Mouse (Mus musculus) embryonic facial prominence, embryonic 15.5 days (tissue): ENCODE measurements around the gene Arl2bp. TPM values are rescaled to one million over a fixed set of nuclear protein-coding genes. Genes with fewer than 3 reads are reported as not detected.
A peak's percentile ranks its signal among the peaks of the same experiment; 100 is the strongest.

Experiments used
- ATAC-seq: fragments of 200-750 bp; cut with Nextera tagmentation; 2 replicates; pipeline ENCODE4 v1.8.0; 2017; ENCODE audit warnings: low read depth, moderate TSS enrichment; ENCODE audit not compliant: insufficient number of reproducible peaks, low FRiP score, low TSS enrichment
- H3K27ac ChIP-seq: fragments of 300-500 bp; sonication (generic); replicated peaks from 2 replicates; pipeline ENCODE4 v1.5.1; 2015; ENCODE audit warnings: mild to moderate bottlenecking, inconsistent platforms
- H3K27me3 ChIP-seq: fragments of 300-500 bp; sonication (generic); 2 replicates; pipeline ENCODE4 v1.6.1; 2015; ENCODE audit warnings: inconsistent platforms
- H3K36me3 ChIP-seq: fragments of 300-500 bp; sonication (generic); 2 replicates; pipeline ENCODE4 v1.6.1; 2015; ENCODE audit warnings: mild to moderate bottlenecking, inconsistent platforms
- H3K4me1 ChIP-seq: fragments of 300-500 bp; sonication (generic); 2 replicates; pipeline ENCODE4 v1.6.1; 2015; ENCODE audit warnings: inconsistent platforms
- H3K4me2 ChIP-seq: fragments of 300-500 bp; sonication (generic); replicated peaks from 2 replicates; pipeline ENCODE4 v1.6.1; 2015; ENCODE audit warnings: mild to moderate bottlenecking, inconsistent platforms
- H3K4me3 ChIP-seq: fragments of 300-500 bp; sonication (generic); replicated peaks from 2 replicates; pipeline ENCODE4 v1.5.1; 2015; ENCODE audit warnings: mild to moderate bottlenecking, inconsistent platforms
- H3K9ac ChIP-seq: fragments of 300-500 bp; sonication (generic); 2 replicates; pipeline ENCODE4 v1.6.1; 2015; ENCODE audit warnings: inconsistent platforms
- H3K9me3 ChIP-seq: fragments of 300-500 bp; sonication (generic); replicated peaks from 2 replicates; pipeline ENCODE4 v1.6.1; 2016; ENCODE audit warnings: inconsistent platforms
- WGBS: fragments of 180-500 bp; shearing (Covaris S2); methylation state at CpG from one replicate; pipeline ENCODE4 v1.1.7; 2015; 5-methylcytosine and 5-hydroxymethylcytosine counted together
- polyA plus RNA-seq: library from polyadenylated mRNA; unstranded; fragments of >200 nt; fragmentation: Nextera tagmentation; extraction: Ambion mirVana; gene quantifications from 2 replicates; pipeline ENCODE4 v1.2.1, GENCODE M21; 2015

Gene Arl2bp
- polyA plus RNA-seq = 118 and 120 TPM in 2 replicates

- Histone ChIP-seq H3K9ac (peak within 1 kb of the TSS; percentile 89), H3K27ac (peak within 1 kb of the TSS; percentile 81), H3K9me3 (no peaks in the 10 kb centered on the region), H3K4me3 (peak within 1 kb of the TSS; percentile 91), H3K36me3 (peaks cover 29% of the 10 kb centered on the region), H3K4me2 (peak within 1 kb of the TSS; percentile 68), H3K27me3 (no peaks in the 10 kb centered on the region), H3K4me1 (peaks cover 14% of the 10 kb centered on the region)
- WGBS = under 1% methylated on average over 74 of the region's 74 CpGs
- ATAC-seq = peak; percentile 97
Measured at GRCm38 (mm10) chr8:94666456-94667308, at the start of gene Arl2bp. Arl2bp (plus strand) TSS chr8:94666600.

GRCm38 (mm10) chr8:94624885-94625284 is 41.5 kb upstream of the Arl2bp start:
- Histone ChIP-seq H3K4me1 (no peaks in the 10 kb centered on the region), H3K9ac (no peak overlapping the region), H3K27me3 (no peaks in the 10 kb centered on the region), H3K27ac (no peak overlapping the region), H3K9me3 (no peaks in the 10 kb centered on the region), H3K4me2 (no peak overlapping the region), H3K4me3 (no peak overlapping the region), H3K36me3 (peaks cover 18% of the 10 kb centered on the region)
- 64% methylated on average over 1 of the region's 1 CpGs for WGBS
- ATAC-seq = no peak

- Histone ChIP-seq H3K9ac (no peak overlapping the region), H3K27ac (no peak overlapping the region), H3K36me3 (peaks cover 79% of the 10 kb centered on the region), H3K27me3 (no peaks in the 10 kb centered on the region), H3K4me2 (no peak overlapping the region), H3K4me1 (no peaks in the 10 kb centered on the region), H3K9me3 (no peaks in the 10 kb centered on the region), H3K4me3 (no peak overlapping the region)
- WGBS = 85% methylated on average over 2 of the region's 2 CpGs
- no peak for ATAC-seq
Measured at GRCm38 (mm10) chr8:94633564-94634194, 32.7 kb upstream of the Arl2bp start.

GRCm38 (mm10) chr8:94634211-94634610 is 32.2 kb upstream of the Arl2bp start:
- Histone ChIP-seq H3K9ac (no peak overlapping the region), H3K27me3 (no peaks in the 10 kb centered on the region), H3K4me3 (no peak overlapping the region), H3K4me1 (no peaks in the 10 kb centered on the region), H3K9me3 (no peaks in the 10 kb centered on the region), H3K36me3 (peaks cover 83% of the 10 kb centered on the region), H3K4me2 (no peak overlapping the region), H3K27ac (no peak overlapping the region)
- no peak for ATAC-seq

- peaks cover 75% of the 10 kb centered on the region for H3K36me3 ChIP-seq
Measured at GRCm38 (mm10) chr8:94641183-94641582, 25.2 kb upstream of the Arl2bp start.

GRCm38 (mm10) chr8:94641938-94642337 is 24.5 kb upstream of the Arl2bp start:
- H3K36me3 ChIP-seq = peaks cover 77% of the 10 kb centered on the region

More at GRCm38 (mm10) chr8:94641183-94641582, 25.2 kb upstream of the Arl2bp start:
- Histone ChIP-seq H3K27me3 (no peaks in the 10 kb centered on the region), H3K4me1 (no peaks in the 10 kb centered on the region), H3K9ac (no peak overlapping the region), H3K4me3 (no peak overlapping the region), H3K4me2 (no peak overlapping the region), H3K9me3 (no peaks in the 10 kb centered on the region), H3K27ac (no peak overlapping the region)
- ATAC-seq = no peak
- 92% methylated on average over 2 of the region's 2 CpGs for WGBS

GRCm38 (mm10) chr8:94645202-94645601 is 21.2 kb upstream of the Arl2bp start:
- Histone ChIP-seq H3K36me3 (peaks cover 69% of the 10 kb centered on the region), H3K4me3 (no peak overlapping the region), H3K4me1 (no peaks in the 10 kb centered on the region), H3K9ac (no peak overlapping the region), H3K9me3 (no peaks in the 10 kb centered on the region), H3K27ac (no peak overlapping the region), H3K4me2 (no peak overlapping the region), H3K27me3 (no peaks in the 10 kb centered on the region)
- WGBS = 43% methylated on average over 1 of the region's 1 CpGs
- ATAC-seq = no peak

More at GRCm38 (mm10) chr8:94641938-94642337, 24.5 kb upstream of the Arl2bp start:
- ATAC-seq = no peak
- Histone ChIP-seq H3K27ac (no peak overlapping the region), H3K4me1 (no peaks in the 10 kb centered on the region), H3K4me3 (no peak overlapping the region), H3K27me3 (no peaks in the 10 kb centered on the region), H3K9me3 (no peaks in the 10 kb centered on the region), H3K9ac (no peak overlapping the region), H3K4me2 (no peak overlapping the region)
- 89% methylated on average over 3 of the region's 3 CpGs for WGBS

GRCm38 (mm10) chr8:94646165-94646564 is 20.2 kb upstream of the Arl2bp start:
- no peaks in the 10 kb centered on the region for H3K9me3 ChIP-seq
- no peak overlapping the region for H3K27ac ChIP-seq
- H3K27me3 ChIP-seq = no peaks in the 10 kb centered on the region
- H3K36me3 ChIP-seq = peaks cover 63% of the 10 kb centered on the region
- H3K4me1 ChIP-seq = no peaks in the 10 kb centered on the region
- H3K4me3 ChIP-seq = no peak overlapping the region
- 91% methylated on average over 3 of the region's 3 CpGs for WGBS
- ATAC-seq = no peak
- H3K9ac ChIP-seq = no peak overlapping the region
- H3K4me2 ChIP-seq = no peak overlapping the region

- Histone ChIP-seq H3K27ac (no peak overlapping the region), H3K9me3 (no peaks in the 10 kb centered on the region), H3K27me3 (no peaks in the 10 kb centered on the region), H3K9ac (no peak overlapping the region), H3K36me3 (peaks cover 63% of the 10 kb centered on the region), H3K4me2 (no peak overlapping the region), H3K4me3 (no peak overlapping the region), H3K4me1 (no peaks in the 10 kb centered on the region)
- ATAC-seq = no peak
- WGBS = 39% methylated on average over 3 of the region's 3 CpGs
Measured at GRCm38 (mm10) chr8:94649496-94649895, 16.9 kb upstream of the Arl2bp start.

GRCm38 (mm10) chr8:94652951-94653350 is 13.4 kb upstream of the Arl2bp start:
- WGBS = 80% methylated on average over 3 of the region's 3 CpGs
- Histone ChIP-seq H3K9ac (no peak overlapping the region), H3K4me2 (no peak overlapping the region), H3K36me3 (peaks cover 66% of the 10 kb centered on the region), H3K4me1 (no peaks in the 10 kb centered on the region), H3K9me3 (no peaks in the 10 kb centered on the region), H3K4me3 (no peak overlapping the region), H3K27me3 (no peaks in the 10 kb centered on the region), H3K27ac (no peak overlapping the region)
- no peak for ATAC-seq

GRCm38 (mm10) chr8:94654994-94655393 is 11.4 kb upstream of the Arl2bp start:
- Histone ChIP-seq H3K9me3 (no peaks in the 10 kb centered on the region), H3K4me1 (no peaks in the 10 kb centered on the region), H3K4me2 (no peak overlapping the region), H3K4me3 (no peak overlapping the region), H3K27me3 (no peaks in the 10 kb centered on the region), H3K9ac (no peak overlapping the region), H3K36me3 (peaks cover 60% of the 10 kb centered on the region), H3K27ac (no peak overlapping the region)
- no peak for ATAC-seq
